Mouse (Mus musculus) activated CD4-positive, CD25-positive, alpha-beta regulatory T cell, adult 9 weeks (primary cell): ENCODE results near the gene Hexdc. TPM values are rescaled to one million over a fixed set of nuclear protein-coding genes. Genes with fewer than 3 reads are reported as not detected.

ENCODE experiments used
- polyA plus RNA-seq: library from polyadenylated mRNA; unstranded; fragments of 100-300 nt; shearing (Covaris generic); gene quantifications from one replicate; pipeline ENCODE4 v1.2.1, GENCODE M21; 2017

Hexdc gene
- 1.9 TPM for polyA plus RNA-seq

DNA sequence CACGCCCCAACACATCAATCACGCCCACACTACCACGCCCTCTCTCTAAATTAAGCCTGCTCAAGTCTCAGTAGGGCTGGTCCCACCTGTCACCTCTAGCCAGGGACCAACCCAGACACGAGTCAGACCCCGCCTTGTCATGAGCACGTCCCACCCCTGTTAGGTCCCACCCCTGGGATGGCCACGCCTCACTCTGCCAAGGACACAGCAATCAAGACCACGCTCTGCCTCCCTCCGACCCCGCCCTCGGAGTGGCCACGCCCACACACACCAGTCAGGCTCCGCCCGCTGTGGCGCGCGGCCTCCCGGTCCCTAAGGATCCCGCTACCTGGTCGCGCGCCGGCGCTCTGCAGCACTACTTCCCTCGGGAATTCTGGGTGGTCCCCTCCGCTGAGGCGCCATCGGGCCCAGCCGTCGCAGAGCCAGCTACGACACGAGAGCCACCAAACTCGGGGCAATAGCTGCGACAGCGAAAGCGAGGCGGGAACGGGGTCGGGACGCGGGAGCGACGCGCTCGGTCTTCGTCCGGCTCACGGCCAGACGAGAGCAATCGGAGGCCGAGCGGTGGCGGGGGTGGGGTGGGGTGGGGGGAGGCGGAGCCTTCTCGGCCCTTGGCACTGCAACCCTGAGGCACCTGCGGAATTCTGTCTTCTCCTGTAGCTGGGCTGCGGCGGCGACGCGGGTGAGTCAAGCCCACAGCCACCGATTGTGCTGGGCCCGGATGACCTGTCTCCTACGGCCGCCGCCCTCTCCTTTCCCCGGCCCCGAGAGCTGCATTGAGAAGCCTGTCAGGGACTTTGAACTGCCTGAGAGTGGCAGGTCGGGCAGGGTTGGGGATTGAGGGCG is at the start of gene Hexdc, which contains the start of gene Ogfod3:
Gene Hexdc, plus strand, starts transcription at position 273 of the 846 bp plus-strand sequence.
Gene Ogfod3, minus strand, starts transcription at position 551 of the 846 bp plus-strand sequence.

DNA sequence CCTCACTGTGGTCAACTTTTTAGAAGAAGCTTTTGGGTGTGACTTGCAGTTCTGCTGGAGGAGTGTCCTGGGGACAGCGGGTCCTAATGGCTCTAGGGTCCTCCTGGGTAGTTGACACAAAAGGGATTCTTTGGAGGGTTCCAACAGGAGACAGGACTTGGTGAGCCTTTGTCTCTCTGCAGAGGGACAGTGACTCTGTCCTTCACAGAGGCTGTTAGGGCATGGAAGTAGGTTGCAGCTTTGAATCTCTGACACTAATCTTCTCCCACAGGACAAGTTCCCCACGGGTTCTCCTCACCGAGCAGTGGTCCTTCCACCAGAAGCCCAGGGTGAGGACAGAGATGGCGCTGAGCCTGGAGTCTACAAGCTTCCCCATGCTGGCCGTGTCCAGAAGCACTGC is 44.3 kb upstream of the Hexdc start, which contains the start of gene Uts2r:
Gene Uts2r, plus strand, starts transcription at position 301 of the 400 bp plus-strand sequence.

DNA sequence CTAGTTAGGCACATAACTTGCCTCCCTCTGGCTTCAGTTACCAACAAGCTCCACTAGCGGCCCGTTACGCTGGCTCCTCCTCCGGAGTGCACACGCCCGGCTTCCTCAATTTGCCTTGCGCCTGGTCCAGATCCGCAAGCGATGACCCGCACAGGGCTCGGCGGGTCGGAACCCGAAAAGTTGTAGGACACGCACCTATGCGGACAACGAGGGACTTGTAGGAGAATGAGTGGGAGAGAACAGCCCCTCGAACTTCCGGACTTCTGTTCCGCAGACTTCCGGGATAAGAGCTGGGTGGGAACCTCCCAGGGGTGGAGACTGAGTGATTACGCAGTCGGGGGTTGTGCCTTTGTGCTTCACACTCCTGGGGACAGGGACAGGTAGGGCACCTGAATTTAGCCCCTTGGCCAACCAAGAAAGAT is 24.8 kb downstream of the Hexdc start, which contains the start of gene Cybc1:
Gene Cybc1, minus strand, starts transcription at position 305 of the 422 bp plus-strand sequence.

DNA sequence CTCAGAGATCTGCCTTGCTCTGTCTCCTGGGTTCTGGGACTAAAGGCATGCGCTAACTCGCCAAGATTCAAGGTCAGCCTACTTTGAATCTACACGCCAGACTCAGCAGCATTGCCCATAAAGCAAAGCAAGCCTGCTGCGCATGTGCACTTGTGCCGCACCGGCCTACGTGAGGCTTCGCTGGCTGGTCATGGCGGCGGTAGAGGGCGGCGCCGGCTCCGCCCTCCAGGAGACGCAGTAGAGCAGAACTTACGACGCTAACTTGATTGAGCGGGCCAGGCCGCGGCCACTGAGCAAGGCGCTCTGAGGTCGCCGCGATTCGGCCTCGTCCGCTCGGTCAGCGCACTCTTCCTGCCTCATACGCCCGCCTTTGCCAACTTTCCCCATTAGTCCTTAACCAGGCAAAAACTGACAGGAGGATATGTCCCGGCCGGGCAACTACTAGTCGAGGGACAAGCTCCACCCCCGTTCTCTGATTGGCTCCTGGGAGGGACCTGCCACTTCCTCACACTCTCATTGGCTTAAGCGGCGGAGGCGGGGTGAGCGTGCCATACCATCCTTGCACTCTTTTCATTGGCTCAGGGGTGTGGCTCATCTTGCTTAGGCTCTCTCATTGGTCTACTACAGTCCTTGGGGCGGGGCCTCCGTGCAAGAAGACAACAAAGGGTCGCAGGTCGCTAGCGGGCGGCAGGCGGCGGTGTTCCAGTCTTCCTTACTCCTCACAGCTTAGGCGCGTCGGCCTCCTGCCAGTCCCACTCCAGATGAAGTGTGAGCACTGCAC is 32.5 kb downstream of the Hexdc start, which contains the start of gene Narf:
Gene Narf, plus strand, starts transcription at position 690 of the 781 bp plus-strand sequence.

DNA sequence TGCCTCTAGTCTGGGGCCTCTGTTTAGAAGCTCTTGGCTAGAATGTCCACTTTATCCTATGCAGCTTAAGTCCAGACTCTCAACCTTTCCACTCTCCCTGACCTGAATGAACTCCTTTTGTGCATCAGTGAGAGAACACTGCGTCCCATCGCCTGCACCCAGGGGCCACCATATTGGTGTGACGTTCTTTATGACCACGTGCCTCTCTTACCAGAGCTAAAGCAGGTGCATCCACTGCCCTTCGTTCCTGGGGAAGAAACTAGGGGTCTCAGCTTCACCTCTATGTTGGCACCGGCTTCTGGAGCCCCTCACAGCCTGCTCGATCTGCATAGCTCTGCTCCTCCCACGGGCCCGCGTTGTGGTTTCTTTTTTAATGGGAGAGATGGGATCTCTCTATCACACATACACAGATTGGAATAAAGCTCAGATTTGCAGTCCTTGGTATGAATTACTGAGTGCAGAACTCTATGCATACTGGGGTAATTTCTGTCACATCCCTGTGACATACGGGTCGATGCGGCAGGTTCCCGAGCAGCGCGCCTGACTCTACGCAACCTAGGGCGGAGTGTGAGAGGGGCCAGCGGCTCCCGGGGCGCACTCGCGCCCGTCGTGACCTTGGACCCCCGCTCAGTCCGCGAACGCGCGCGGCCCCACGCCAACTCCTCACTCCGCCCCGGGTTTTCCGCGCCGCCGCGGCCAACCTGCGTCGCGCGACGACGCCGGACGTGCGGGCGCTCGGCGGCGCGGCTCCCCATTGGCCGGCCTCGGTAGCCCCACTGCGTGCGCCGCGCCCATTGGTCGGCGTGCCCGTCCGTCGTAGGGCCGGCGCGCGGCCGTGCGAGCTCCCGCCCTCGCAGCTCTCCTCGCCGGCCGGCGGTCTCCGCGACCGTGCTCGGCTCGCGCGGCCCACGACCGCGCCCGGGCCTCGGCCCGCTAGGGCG is 55.2 kb downstream of the Hexdc start, which contains the start of gene Foxk2:
Gene Foxk2, plus strand, starts transcription at position 831 of the 941 bp plus-strand sequence.

Other genes with a start within 250 kb of the Hexdc start
- 127 TPM for gene Csnk1d, start 213.1 kb upstream of the Hexdc start, polyA plus RNA-seq
- gene Cd7, start 165.0 kb upstream of the Hexdc start, polyA plus RNA-seq, result 68.3 TPM
- gene Sectm1b, start 140.9 kb upstream of the Hexdc start, polyA plus RNA-seq, result not detected
- gene Sectm1a, start 123.2 kb upstream of the Hexdc start, polyA plus RNA-seq, result not detected
- gene Tex19.2, start 85.8 kb upstream of the Hexdc start, polyA plus RNA-seq, result not detected
- not detected for gene Tex19.1, start 58.3 kb upstream of the Hexdc start, polyA plus RNA-seq
- gene Uts2r, start 44.2 kb upstream of the Hexdc start, polyA plus RNA-seq, result not detected
- gene Ogfod3, start 278 bp downstream of the Hexdc start, polyA plus RNA-seq, result 6.3 TPM
- 150 TPM for gene Cybc1, start 24.9 kb downstream of the Hexdc start, polyA plus RNA-seq
- gene Narf, start 32.8 kb downstream of the Hexdc start, polyA plus RNA-seq, result 53.2 TPM
- gene Foxk2, start 55.6 kb downstream of the Hexdc start, polyA plus RNA-seq, result 2.5 TPM
- 44.1 TPM for gene Wdr45b, start 150.0 kb downstream of the Hexdc start, polyA plus RNA-seq
- gene Rab40b, start 183.8 kb downstream of the Hexdc start, polyA plus RNA-seq, result 0.20 TPM
- 0.89 TPM for gene Fn3krp, start 217.0 kb downstream of the Hexdc start, polyA plus RNA-seq
- not detected for gene Fn3k, start 230.5 kb downstream of the Hexdc start, polyA plus RNA-seq
- gene Tbcd, start 247.5 kb downstream of the Hexdc start, polyA plus RNA-seq, result 50.3 TPM